Mouse (Mus musculus): ENCODE results near the gene Gm15130.

Gene Gm15130

GRCm38 (mm10) chr2:111152836-111153235 is at the start of gene Gm15130:
TSS of gene Gm15130 (minus strand) at chr2:111152936.
- DNase-seq (ENCODE audit: low spot score), result no peak

- DNase-seq (ENCODE audit: low spot score), result no peak
Observed at GRCm38 (mm10) chr2:111182068-111182467, 29.3 kb upstream of the Gm15130 start.

GRCm38 (mm10) chr2:111135739-111136138 is 17.0 kb downstream of the Gm15130 start:
- DNase-seq (ENCODE audit: low spot score), result no peak

GRCm38 (mm10) chr2:111105882-111106281 is 46.9 kb downstream of the Gm15130 start, which contains the start of gene Gm13941:
TSS of gene Gm13941 (minus strand) at chr2:111105982.
- no peak for DNase-seq (ENCODE audit: low spot score)
